Mouse (Mus musculus) thymus, postnatal 14 days (tissue): Measurements from ENCODE around the gene March8.

ENCODE experiments used
- DNase-seq: peaks from one replicate; pipeline ENCODE4 v3.0.0; 2021

Gene March8

GRCm38 (mm10) chr6:116374136-116374535, 36.3 kb downstream of the March8 start:
- DNase-seq, result no peak

DNA sequence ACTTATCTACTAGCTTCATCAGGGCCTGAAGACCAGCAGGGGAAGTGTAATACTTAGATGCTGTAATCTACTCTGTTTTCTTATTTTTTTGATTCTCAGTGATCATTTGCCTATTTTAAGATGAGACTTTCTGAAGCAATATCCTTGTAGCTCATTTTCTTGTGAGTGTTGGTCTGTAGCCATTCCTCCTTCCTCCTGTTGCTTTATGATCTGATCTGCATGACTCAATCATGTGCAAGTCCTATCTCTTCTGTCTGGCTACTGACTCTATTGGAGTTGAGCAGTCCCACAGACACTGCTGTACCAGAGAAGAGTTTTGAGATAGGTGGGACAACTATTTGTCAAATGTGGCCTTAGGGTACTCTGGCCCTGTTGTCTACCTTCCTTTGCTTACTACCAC, 36.8 kb downstream of the March8 start:
- no peak for DNase-seq

GRCm38 (mm10) chr6:116378892-116379291, 41.1 kb downstream of the March8 start:
- DNase-seq, result no peak

DNA sequence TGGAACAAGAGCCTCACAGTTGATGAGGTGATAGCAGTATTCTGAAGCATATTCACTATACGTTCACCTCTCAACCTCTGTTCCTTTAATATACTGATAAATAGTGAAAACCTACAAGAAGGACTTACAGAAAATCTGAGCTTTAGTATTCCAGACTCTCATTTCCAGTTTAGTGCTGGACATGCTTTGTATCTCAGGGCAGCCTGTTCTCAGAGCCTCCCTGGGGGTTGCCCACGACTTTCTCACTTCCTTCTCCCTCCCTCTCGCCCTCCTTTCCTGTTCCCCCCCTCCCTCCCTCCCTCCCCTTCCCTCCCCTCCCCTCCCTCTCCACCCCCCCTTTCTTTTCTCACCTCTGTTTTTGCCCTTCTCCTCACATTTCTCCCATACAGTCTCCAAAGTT, 42.3 kb downstream of the March8 start:
- no peak for DNase-seq

- no peak for DNase-seq
Observed at GRCm38 (mm10) chr6:116381605-116382004, 43.8 kb downstream of the March8 start.

DNA sequence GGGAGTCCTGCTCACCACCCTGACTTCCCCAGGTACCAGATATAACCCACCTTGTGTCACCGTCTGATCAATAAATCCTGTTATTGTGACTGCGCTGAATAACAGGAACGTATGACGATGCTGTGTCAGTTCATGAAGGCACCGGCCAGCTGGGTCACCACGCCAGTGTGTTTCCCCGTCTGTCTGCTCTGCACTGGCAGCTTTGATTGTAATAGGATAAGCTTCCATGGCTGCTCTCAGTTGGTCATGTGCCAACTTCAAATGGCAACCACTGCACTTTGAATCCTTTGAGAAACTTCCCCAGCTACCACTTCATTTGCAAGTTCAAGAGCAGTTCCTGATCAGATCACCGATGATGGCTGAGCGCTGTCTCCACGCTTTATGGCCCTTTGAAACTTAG, 45.8 kb downstream of the March8 start:
- no peak for DNase-seq

DNA sequence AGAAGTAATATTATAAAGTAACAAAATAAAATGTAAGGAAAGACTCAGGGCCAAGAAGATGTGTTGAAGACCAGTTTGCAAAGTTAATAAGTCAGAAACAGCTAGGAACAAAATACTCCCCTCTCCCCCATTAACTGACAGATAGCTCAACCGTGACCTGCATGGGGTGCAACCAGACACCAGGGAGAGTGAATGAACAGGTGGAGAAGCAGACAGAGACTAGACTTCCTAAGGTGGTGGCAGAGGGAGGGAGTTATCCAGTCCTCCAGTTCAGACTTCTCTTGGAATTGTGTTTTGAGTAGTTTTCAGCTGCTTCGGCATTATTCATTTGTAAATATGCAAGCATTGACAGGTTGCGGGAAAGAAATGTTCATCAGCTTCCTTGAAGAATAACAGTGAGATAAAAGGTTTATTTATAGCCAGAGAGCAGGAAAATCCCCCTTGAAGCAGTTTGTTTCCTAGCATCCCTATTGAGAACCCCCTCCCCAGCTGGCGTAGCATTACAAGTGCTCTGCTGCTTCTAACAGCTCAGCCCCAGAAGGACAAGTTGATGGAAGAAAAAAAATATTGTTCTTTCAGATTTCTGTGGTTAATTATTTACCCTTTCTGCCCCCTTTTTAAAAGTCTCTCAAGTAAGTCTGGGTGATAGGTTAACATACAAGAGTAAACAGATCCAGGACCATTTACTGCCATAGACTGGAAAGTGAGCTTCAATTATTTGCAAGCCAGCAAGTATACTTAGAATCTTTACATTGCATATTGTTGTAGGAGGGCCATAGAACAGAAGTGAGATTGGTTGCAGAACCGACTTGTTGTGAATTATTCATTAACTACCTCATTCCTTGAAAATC, 47.6 kb downstream of the March8 start:
- DNase-seq, result no peak

- no peak for DNase-seq
Observed at GRCm38 (mm10) chr6:116386045-116386415, 48.2 kb downstream of the March8 start.

DNA sequence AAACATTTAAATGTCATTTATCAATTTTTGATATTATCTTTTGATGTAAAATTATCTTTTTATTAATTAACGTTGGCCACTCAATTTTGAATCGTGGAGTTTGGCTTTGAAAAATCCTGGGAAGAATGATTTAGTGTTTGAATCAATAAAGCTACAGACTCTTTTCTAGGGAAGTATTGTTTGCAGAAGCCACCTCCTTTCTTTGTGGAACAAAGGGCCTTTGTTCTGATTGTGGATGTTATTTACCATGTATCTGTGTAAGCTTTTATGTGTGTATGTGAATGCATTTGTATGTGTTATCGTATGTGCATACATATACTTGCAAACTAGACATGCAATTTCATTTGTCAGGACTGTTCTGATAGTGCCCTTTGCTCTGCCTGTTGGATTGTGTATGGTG, 48.7 kb downstream of the March8 start:
- no peak for DNase-seq

- DNase-seq, result no peak
Observed at GRCm38 (mm10) chr6:116388068-116388467, 50.2 kb downstream of the March8 start.

DNA sequence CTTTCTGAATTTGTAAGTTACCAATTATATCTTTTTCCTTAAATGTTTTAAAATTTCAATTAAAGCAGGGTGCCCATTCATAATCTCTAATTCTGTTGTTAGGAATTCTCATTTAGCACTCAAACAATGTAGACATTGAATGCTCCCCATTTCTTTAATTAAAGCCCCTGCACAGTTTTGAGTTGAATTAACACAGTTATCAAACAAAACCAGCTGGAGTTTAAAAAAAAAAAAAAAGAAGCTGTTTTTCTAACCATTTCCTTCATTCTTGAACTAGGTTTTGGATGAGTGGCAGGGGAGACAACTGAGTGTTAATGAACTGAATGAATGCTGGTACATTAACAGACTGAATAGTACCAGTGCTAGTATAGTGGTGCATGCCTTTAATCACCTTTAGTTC, 51.7 kb downstream of the March8 start:
- no peak for DNase-seq

DNA sequence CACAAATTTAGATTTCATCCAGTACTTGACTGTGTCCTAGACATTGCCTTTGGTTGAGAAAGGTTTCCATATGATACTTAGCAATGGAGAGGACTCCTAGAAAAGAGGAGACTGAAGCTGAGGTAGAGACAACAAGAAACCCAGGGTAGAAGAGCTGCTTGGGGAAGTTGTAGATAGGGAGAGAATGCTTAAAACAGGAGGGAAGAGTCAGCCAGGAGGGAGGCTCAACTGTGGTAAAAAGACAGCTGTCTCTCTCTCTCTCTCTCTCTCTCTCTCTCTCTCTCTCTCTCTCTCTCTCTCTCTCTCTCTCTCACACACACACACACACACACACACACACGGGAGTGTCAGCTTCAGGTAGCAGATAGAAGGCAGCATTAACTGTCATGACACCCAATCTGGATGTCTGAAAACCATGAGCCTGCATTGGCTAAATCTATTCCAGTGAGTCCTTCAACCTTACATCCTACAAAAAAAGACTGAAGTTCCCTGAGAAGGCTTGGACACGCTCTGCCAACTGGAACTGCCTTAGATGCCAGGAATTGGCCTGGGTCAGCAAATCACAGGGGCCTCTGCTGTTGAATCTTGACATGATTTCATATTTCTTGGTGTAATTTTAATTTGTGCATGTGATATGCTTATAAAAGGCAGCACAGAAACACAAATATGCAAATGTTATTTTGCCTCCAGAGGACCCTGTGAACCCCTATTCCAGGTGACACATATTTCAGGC, 57.3 kb downstream of the March8 start:
- no peak for DNase-seq

DNA sequence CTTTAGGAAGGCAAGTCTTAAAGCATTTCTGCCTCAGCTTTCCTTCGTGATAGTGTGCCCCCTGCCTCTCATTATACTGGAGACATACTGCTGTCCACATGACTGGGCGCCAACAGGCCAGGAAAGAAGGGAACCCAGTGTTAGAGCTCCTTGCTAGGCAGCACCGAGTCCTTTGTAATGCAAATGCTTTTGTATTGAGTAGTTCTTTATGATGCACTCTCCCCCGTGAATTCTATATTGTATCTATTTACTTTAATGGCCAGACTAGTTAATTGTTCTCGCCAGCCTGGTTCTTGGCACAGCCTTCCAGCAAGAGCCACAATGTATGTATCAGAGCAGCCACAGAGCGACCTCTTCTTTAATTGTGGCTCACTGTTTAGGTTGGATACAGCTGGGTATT, 59.8 kb downstream of the March8 start:
- no peak for DNase-seq

- DNase-seq, result no peak
Observed at GRCm38 (mm10) chr6:116398136-116398535, 60.3 kb downstream of the March8 start.

- no peak for DNase-seq
Observed at GRCm38 (mm10) chr6:116401746-116402423, 64.1 kb downstream of the March8 start.

DNA sequence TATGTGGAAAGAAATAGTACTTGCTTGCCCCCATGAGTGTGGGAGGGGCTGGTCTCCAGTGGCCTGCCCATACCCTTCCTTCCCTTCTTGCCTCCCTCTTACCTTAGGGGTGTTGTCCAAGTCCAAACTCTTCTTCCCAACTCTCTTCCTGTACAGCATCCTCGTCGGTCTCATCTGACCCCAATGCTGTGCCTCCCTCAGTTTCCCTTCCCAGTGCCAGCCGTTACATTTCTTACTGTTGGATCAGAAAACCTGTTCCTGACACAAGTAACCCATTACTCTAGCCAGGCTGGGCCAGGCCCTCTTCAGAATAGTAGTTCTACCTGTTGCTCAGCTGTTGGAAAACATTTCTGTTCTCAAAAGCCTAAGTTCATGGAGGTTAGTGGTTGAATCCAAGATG, 64.6 kb downstream of the March8 start:
- DNase-seq, result no peak

- no peak for DNase-seq
Observed at GRCm38 (mm10) chr6:116405243-116405642, 67.4 kb downstream of the March8 start.

GRCm38 (mm10) chr6:116405715-116406114, 67.9 kb downstream of the March8 start:
- DNase-seq, result no peak

GRCm38 (mm10) chr6:116406152-116406551, 68.3 kb downstream of the March8 start:
- DNase-seq, result no peak

GRCm38 (mm10) chr6:116406680-116407079, 68.9 kb downstream of the March8 start:
- no peak for DNase-seq

DNA sequence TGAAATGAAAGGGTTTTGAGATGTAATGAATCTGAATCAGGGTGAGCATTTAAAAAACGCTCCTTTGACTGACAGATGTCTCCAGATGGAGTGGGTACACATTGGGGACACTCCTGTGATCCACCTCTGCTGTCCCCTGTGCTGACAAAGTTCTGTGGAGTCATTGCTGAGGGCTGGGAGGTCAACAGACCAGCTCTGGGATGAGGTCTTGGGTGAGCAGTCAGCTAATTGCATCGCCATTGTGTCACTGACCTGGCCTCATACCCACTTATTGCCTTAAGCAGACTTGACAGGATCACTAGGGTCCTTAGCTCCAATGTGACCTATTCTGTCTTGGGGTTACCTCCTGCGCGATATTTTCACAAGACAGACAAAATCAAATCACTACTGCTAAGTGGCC, 69.4 kb downstream of the March8 start:
- DNase-seq, result no peak

DNA sequence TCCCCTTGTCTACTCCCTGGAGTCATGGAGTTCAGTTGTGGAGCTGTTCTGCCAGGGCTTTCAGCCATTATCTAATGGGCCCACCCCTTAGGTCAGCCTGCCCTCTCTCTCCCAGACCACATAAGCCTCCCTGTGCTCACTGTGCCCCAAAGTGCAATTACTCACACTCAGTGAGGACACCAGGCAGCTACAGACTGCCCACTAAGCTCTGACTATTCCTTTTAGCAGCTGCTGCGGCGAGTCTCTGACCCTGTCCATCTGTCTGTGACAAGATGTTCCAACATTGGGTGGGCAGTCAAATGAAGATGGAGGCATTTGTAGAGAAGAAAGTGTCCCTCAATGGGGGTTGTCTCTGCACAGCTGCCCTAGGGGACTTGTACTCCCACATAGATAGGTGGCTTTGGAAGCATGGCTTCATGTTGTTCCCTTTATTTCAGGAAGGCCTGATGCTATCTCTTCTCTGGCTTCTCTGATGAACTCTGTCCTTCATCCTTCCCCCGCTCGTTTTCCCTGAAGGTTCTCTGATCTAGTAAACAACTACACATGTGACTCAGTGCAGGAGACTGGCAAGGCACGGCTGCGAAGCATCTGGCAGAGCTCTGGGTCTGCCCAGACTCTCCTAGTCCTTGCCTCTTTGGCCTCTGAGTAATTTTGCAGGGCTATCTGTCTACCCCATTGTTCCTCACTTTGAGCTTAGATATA, 70.3 kb downstream of the March8 start:
- DNase-seq, result no peak

DNA sequence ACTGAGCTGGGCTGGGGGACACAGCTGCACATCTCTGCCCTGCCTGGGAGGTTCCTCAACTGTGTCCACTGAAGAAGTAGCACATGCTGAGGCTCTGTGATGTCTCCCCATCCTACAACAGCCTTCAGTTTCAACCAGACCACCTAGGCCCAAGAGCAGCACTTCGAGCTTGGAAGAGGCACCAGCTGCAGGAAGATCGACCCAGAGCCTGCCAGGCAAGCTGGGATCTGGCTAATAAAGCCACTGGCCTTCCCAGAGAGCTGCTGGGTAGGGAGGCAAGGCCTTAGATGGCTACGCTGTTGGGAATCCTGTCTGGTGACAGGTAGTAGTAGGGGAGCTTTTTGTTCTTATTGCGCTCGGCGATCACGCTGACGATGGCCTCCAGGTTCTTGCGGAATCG, 72.6 kb downstream of the March8 start:
- no peak for DNase-seq
